Mouse (Mus musculus): ENCODE data around the gene Lrrfip1. TPM values are rescaled to one million over a fixed set of nuclear protein-coding genes. Genes with fewer than 3 reads are reported as not detected.

Lrrfip1 gene
- polyA plus RNA-seq, 1 experiment = 74.1 TPM

DNA sequence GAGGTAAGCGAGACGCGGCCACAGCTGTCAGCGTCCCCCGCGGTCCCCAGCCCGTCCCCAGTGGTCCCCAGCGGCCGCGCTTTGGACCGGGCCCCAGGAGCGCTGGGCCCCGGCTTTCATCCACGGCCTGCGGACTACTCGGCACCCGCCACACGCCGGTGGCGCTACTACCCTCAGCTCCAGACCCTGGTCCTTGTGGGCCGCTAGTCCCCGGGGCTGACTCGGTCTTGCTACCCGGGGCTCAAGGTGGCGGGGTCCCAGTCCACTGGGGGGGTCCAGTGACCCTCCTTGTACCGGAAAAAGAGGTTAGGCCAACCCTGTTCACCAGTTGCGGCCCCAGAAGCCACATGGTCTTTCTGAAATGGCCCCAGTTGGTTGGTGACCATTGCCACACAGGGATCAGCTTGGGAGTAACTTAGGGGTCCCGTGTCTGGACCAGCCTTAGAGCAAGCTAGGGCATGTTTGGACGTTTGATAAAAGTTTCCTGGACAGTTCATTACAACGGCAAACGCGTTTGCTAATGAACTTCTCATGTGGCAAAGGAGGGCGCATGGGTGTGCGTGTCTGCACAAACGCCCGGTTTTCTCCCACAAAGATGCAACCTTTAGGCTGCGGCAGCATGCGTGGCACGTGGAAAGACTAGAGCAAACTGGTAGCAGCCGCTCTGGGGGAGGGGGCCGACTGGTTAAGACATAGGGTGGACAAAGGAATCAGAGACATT, 514 bp downstream of the Lrrfip1 start:
- H3K36me3 ChIP-seq (ENCODE audit: control insufficient read depth, insufficient read depth) = no peaks in the 10 kb centered on the region
- H3K79me3 ChIP-seq (ENCODE audit: low read depth) = peaks cover 44% of the 10 kb centered on the region
- no peaks in the 10 kb centered on the region for H3K27me3 ChIP-seq (ENCODE audit: control insufficient read depth, insufficient read depth, insufficient read length)
- H3K79me2 ChIP-seq (ENCODE audit: control insufficient read depth, insufficient read depth) = peaks cover 55% of the 10 kb centered on the region
- TF ChIP-seq FOSL1 (IDR thresholded peaks at IDR 0.05; ENCODE audit: insufficient read depth, low read length, poor library complexity, severe bottlenecking) (no peak), MYOD1 (IDR thresholded peaks at IDR 0.05; ENCODE audit: control insufficient read depth, insufficient read length, low read depth) (no peak), MAX (IDR thresholded peaks at IDR 0.05) (peak; percentile 22)
- peak overlapping the region; percentile 68 for H3ac ChIP-seq (ENCODE audit: control insufficient read depth, insufficient read length, low read depth)
- peak overlapping the region; percentile 89 for H3K4me3 ChIP-seq (ENCODE audit: insufficient read depth, poor library complexity, severe bottlenecking)

DNA sequence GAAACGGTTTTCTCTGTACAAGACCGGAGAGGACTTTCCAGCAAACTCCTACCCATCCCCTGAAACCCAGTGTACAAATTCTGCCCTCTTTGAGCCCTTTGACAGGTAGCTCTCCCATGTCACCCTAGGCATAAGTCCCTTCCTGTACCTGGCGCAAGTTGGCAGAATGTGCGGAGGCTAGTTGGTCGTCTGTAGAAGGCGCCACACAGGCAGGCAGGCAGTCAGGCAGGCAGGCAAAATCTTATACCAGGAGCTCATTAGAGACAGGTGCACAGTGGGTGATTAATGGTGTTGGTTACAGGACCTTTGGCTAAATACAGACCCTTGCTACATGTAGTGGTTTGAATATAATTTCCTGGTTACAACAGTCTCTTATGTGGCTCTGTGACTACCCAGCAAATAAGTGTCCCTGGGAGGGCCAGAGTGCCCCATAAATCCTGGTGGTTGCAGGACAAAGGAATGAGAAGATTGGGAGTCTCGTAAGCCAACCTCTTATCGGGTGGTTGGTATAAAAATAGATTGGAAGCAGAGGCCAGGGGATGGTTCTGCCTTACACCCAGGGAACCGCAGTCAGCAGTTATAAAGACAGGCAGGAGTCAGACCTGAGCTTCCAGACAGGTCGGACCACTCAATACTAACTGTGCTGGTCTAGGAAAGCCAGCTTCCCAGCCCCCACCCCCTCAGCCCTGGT, 1.5 kb downstream of the Lrrfip1 start:
- H3K79me3 ChIP-seq (ENCODE audit: low read depth) = peaks cover 46% of the 10 kb centered on the region
- H3K79me2 ChIP-seq (ENCODE audit: control insufficient read depth, insufficient read depth) = peaks cover 65% of the 10 kb centered on the region
- no peak overlapping the region for H3ac ChIP-seq (ENCODE audit: control insufficient read depth, insufficient read length, low read depth)
- no peaks in the 10 kb centered on the region for H3K27me3 ChIP-seq (ENCODE audit: control insufficient read depth, insufficient read depth, insufficient read length)
- no peaks in the 10 kb centered on the region for H3K36me3 ChIP-seq (ENCODE audit: control insufficient read depth, insufficient read depth)
- no peak overlapping the region for H3K4me3 ChIP-seq (ENCODE audit: insufficient read depth, poor library complexity, severe bottlenecking)
- peak; percentile 17 for TF ChIP-seq MYOD1 (IDR thresholded peaks at IDR 0.05; ENCODE audit: control insufficient read depth, insufficient read length, low read depth)
- no peak for TF ChIP-seq USF1 (IDR thresholded peaks at IDR 0.05; ENCODE audit: low read depth)

DNA sequence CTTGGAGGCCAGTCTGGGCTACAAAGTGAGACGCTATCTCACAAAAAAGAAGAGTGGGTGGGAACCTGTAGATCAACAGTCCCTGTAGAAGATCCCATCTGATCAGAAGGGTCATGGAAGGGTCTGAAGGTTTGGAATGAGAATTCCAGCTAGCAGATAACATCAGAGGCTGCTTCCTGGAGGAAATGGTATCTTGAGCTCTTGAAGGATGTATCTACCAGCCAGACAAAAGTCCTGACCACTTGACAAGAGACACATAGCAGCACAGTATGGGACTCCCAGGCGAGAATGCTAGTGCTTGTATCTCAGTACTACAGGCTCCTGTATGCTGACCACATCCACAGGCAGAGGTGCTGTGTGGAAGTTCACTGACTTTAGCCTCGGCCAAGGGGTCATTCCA, 2.6 kb downstream of the Lrrfip1 start:
- Histone ChIP-seq H3K36me3 (ENCODE audit: control insufficient read depth, insufficient read depth) (no peaks in the 10 kb centered on the region), H3K4me3 (ENCODE audit: insufficient read depth, poor library complexity, severe bottlenecking) (no peak overlapping the region), H3ac (ENCODE audit: control insufficient read depth, insufficient read length, low read depth) (no peak overlapping the region), H3K27me3 (ENCODE audit: control insufficient read depth, insufficient read depth, insufficient read length) (no peaks in the 10 kb centered on the region), H3K79me2 (ENCODE audit: control insufficient read depth, insufficient read depth) (peaks cover 73% of the 10 kb centered on the region), H3K79me3 (ENCODE audit: low read depth) (peaks cover 49% of the 10 kb centered on the region)
- TF ChIP-seq USF1 (IDR thresholded peaks at IDR 0.05; ENCODE audit: low read depth) = no peak
- no peak for TF ChIP-seq MAX (IDR thresholded peaks at IDR 0.05)
- TF ChIP-seq MYOG (IDR thresholded peaks at IDR 0.05; ENCODE audit: control insufficient read depth, extremely low read depth, insufficient read length) = no peak
- no peak for TF ChIP-seq FOSL1 (IDR thresholded peaks at IDR 0.05; ENCODE audit: insufficient read depth, low read length, poor library complexity, severe bottlenecking)
- TF ChIP-seq CTCF (IDR thresholded peaks at IDR 0.05; ENCODE audit: control insufficient read depth, insufficient read depth, insufficient read length) = no peak
- TF ChIP-seq CEBPB (IDR thresholded peaks at IDR 0.05; ENCODE audit: low read depth) = no peak
- TF ChIP-seq MYOD1 (IDR thresholded peaks at IDR 0.05; ENCODE audit: control insufficient read depth, insufficient read length, low read depth) = no peak

GRCm38 (mm10) chr1:91001871-91002539, 3.5 kb downstream of the Lrrfip1 start:
- Histone ChIP-seq H3K79me3 (ENCODE audit: low read depth) (peaks cover 56% of the 10 kb centered on the region), H3ac (ENCODE audit: control insufficient read depth, insufficient read length, low read depth) (no peak overlapping the region), H3K36me3 (ENCODE audit: control insufficient read depth, insufficient read depth) (no peaks in the 10 kb centered on the region), H3K4me3 (ENCODE audit: insufficient read depth, poor library complexity, severe bottlenecking) (no peak overlapping the region), H3K27me3 (ENCODE audit: control insufficient read depth, insufficient read depth, insufficient read length) (no peaks in the 10 kb centered on the region), H3K79me2 (ENCODE audit: control insufficient read depth, insufficient read depth) (peaks cover 82% of the 10 kb centered on the region)
- no peak for TF ChIP-seq USF1 (IDR thresholded peaks at IDR 0.05; ENCODE audit: low read depth)
- no peak for TF ChIP-seq CTCF (IDR thresholded peaks at IDR 0.05; ENCODE audit: control insufficient read depth, insufficient read depth, insufficient read length)
- no peak for TF ChIP-seq FOSL1 (IDR thresholded peaks at IDR 0.05; ENCODE audit: insufficient read depth, low read length, poor library complexity, severe bottlenecking)
- no peak for TF ChIP-seq MAX (IDR thresholded peaks at IDR 0.05)
- no peak for TF ChIP-seq MYOG (IDR thresholded peaks at IDR 0.05; ENCODE audit: control insufficient read depth, extremely low read depth, insufficient read length)
- TF ChIP-seq CEBPB (IDR thresholded peaks at IDR 0.05; ENCODE audit: low read depth) = no peak
- no peak for TF ChIP-seq MYOD1 (IDR thresholded peaks at IDR 0.05; ENCODE audit: control insufficient read depth, insufficient read length, low read depth)

DNA sequence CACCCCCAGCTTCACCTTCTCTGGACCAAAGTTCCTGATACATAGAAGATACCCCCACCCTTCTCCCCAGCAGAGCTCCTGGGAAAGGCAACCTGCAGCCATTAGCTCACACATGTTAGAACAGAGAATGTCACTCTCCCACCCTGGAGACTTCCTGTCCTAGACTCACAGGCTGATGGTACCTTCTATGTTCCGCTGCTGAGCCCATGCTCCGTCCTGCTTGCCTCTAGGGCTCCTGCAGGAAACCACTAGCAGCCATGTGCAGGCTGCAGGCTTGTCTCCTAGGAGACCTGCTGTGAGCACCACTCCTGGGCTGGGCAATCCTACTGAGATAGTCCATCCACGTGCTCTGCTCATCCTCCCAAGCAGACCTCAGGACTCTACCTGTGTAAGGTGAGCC, 4.1 kb downstream of the Lrrfip1 start:
- Histone ChIP-seq H3K4me3 (ENCODE audit: insufficient read depth, poor library complexity, severe bottlenecking) (no peak overlapping the region), H3K27me3 (ENCODE audit: control insufficient read depth, insufficient read depth, insufficient read length) (no peaks in the 10 kb centered on the region), H3K36me3 (ENCODE audit: control insufficient read depth, insufficient read depth) (no peaks in the 10 kb centered on the region), H3K79me2 (ENCODE audit: control insufficient read depth, insufficient read depth) (peaks cover 88% of the 10 kb centered on the region), H3ac (ENCODE audit: control insufficient read depth, insufficient read length, low read depth) (no peak overlapping the region), H3K79me3 (ENCODE audit: low read depth) (peaks cover 62% of the 10 kb centered on the region)
- no peak for TF ChIP-seq MAX (IDR thresholded peaks at IDR 0.05)
- TF ChIP-seq FOSL1 (IDR thresholded peaks at IDR 0.05; ENCODE audit: insufficient read depth, low read length, poor library complexity, severe bottlenecking) = no peak
- TF ChIP-seq MYOG (IDR thresholded peaks at IDR 0.05; ENCODE audit: control insufficient read depth, extremely low read depth, insufficient read length) = no peak
- TF ChIP-seq USF1 (IDR thresholded peaks at IDR 0.05; ENCODE audit: low read depth) = no peak
- TF ChIP-seq MYOD1 (IDR thresholded peaks at IDR 0.05; ENCODE audit: control insufficient read depth, insufficient read length, low read depth) = no peak
- TF ChIP-seq CEBPB (IDR thresholded peaks at IDR 0.05; ENCODE audit: low read depth) = no peak
- no peak for TF ChIP-seq CTCF (IDR thresholded peaks at IDR 0.05; ENCODE audit: control insufficient read depth, insufficient read depth, insufficient read length)

All from C2C12 (cell line).